ENCODE assay signal across 8 mouse cellular contexts in the genomic region with DNA sequence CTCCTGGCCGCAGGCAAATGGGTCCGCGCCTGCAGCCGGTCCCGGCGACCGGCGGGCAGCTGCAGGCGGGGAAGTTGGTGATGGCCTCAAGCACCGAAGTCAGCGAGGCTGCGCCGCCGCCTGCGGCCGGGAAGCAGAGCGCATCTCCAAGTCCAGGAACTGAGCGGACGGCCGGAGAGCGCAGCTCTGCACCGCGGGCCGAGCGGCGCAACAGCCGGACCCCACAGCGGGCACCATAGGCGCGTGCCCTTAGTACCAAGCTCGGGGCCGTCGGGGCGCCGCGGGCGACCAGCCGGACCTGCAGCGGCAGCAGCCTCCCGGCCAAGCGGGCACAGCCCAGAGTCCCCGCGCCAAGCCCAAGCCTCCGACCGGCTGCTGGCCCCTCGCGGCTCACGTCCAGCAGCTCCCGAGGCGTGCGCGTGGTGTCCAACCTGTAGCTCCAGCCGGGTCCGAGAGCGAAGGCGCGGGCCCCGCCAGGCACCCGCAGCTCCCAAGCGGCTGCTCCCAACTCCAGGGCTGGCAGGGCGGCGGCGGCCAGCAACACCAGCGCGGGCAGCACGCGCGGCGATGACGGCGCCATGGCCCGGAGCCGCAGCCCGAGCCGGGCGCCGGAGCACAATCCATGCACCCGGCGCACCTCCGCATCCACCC. TPM values are rescaled to one million over a fixed set of nuclear protein-coding genes. Genes with fewer than 3 reads are reported as not detected.
DNase-seq lines count a peak whose midpoint lies in the region; ATAC-seq lines count a peak whose summit lies in the region.

A gene (minus strand): TSS at position 587 of the 651 bp plus-strand sequence.

- peaks cover 47% of the 10 kb centered on the region for H3K4me1 ChIP-seq in heart, embryonic 13.5 days
- H3K4me1 ChIP-seq in hindbrain, embryonic 10.5 days (replicated peaks), result peaks cover 59% of the 10 kb centered on the region
- H3K4me1 ChIP-seq in limb, embryonic 15.5 days, result peaks cover 46% of the 10 kb centered on the region
- H3K4me1 ChIP-seq in neural tube, embryonic 14.5 days (ENCODE audit: control insufficient read depth, insufficient read depth, low read length), result peaks cover 10% of the 10 kb centered on the region; the same call in 1 of the 2 replicates

- H3K27ac ChIP-seq in heart, embryonic 13.5 days (replicated peaks), result peak within 1 kb of the TSS; percentile 58
- H3K27ac ChIP-seq in hindbrain, embryonic 10.5 days, result peak within 1 kb of the TSS; percentile 92
- peak within 1 kb of the TSS; percentile 79 for H3K27ac ChIP-seq in limb, embryonic 15.5 days
- H3K27ac ChIP-seq in neural tube, embryonic 14.5 days (ENCODE audit: low read depth, low read length), result peak within 1 kb of the TSS; percentile 28; the same call in 1 of the 2 replicates

- no peak for DNase-seq in heart, postnatal 36 days
- DNase-seq in hindbrain, embryonic 10.5 days (ENCODE audit: low spot score), result peak; percentile 72
- DNase-seq in right cerebral cortex, adult 2 months (ENCODE audit: low spot score in 2 of 2), result no peak
- DNase-seq in gastrocnemius, postnatal 36 days, result no peak

- WGBS in heart, embryonic 13.5 days, result under 1% methylated on average over 77 of the region's 80 CpGs
- WGBS in hindbrain, embryonic 10.5 days, result under 1% methylated on average over 80 of the region's 80 CpGs
- WGBS in limb, embryonic 15.5 days, result under 1% methylated on average over 76 of the region's 80 CpGs
- under 1% methylated on average over 65 of the region's 80 CpGs for WGBS in neural tube, embryonic 14.5 days

- 0 out of 2 replicates have a peak, but pooled peaks have one; percentile 21 for ATAC-seq in heart, embryonic 13.5 days (ENCODE audit: extremely low read depth, insufficient number of reproducible peaks, low FRiP score, low TSS enrichment)
- ATAC-seq in common myeloid progenitor, adult 5-6 weeks (replicated peaks; ENCODE audit: low read depth, poor library complexity, severe bottlenecking), result peak; percentile 6; the same call in 1 of the 2 replicates
- no peak for ATAC-seq in limb, embryonic 15.5 days (ENCODE audit: insufficient number of reproducible peaks, low FRiP score, low TSS enrichment, low read depth)
- ATAC-seq in neural tube, embryonic 14.5 days (ENCODE audit: low read depth), result peak; percentile 32; the same call in 1 of the 2 replicates

- peak within 1 kb of the TSS; percentile 90 for H3K4me2 ChIP-seq in heart, embryonic 13.5 days
- peak within 1 kb of the TSS; percentile 95 for H3K4me2 ChIP-seq in limb, embryonic 15.5 days
- peak within 1 kb of the TSS; percentile 83 for H3K4me2 ChIP-seq in neural tube, embryonic 14.5 days (ENCODE audit: low read depth, low read length)

- peaks cover 50% of the 10 kb centered on the region for H3K27me3 ChIP-seq in heart, embryonic 13.5 days (replicated peaks)
- peaks cover 64% of the 10 kb centered on the region for H3K27me3 ChIP-seq in hindbrain, embryonic 10.5 days (ENCODE audit: insufficient read depth, poor library complexity, severe bottlenecking)
- H3K27me3 ChIP-seq in limb, embryonic 15.5 days, result peaks cover 27% of the 10 kb centered on the region
- peaks cover 16% of the 10 kb centered on the region for H3K27me3 ChIP-seq in neural tube, embryonic 14.5 days (ENCODE audit: control insufficient read depth, insufficient read depth, low read length)

- peak within 1 kb of the TSS; percentile 68 for H3K4me3 ChIP-seq in heart, embryonic 13.5 days
- H3K4me3 ChIP-seq in hindbrain, embryonic 10.5 days, result peak within 1 kb of the TSS; percentile 74
- peak within 1 kb of the TSS; percentile 56 for H3K4me3 ChIP-seq in limb, embryonic 15.5 days
- peak within 1 kb of the TSS; percentile 44 for H3K4me3 ChIP-seq in neural tube, embryonic 14.5 days (ENCODE audit: low read depth, low read length)

- H3K36me3 ChIP-seq in heart, embryonic 13.5 days, result peaks cover 22% of the 10 kb centered on the region
- peaks cover 42% of the 10 kb centered on the region for H3K36me3 ChIP-seq in hindbrain, embryonic 10.5 days
- peaks cover 5% of the 10 kb centered on the region for H3K36me3 ChIP-seq in limb, embryonic 15.5 days
- H3K36me3 ChIP-seq in neural tube, embryonic 14.5 days (ENCODE audit: control insufficient read depth, insufficient read depth, low read length), result no peaks in the 10 kb centered on the region

- intact Hi-C loops in heart, postnatal 36 days (cut with DNase I), result no loop called here
- intact Hi-C loops in gastrocnemius, postnatal 36 days (cut with DNase I), result no loop called here

- peak within 1 kb of the TSS; percentile 82 for H3K9ac ChIP-seq in heart, embryonic 13.5 days
- H3K9ac ChIP-seq in limb, embryonic 15.5 days, result peak within 1 kb of the TSS; percentile 37
- peak within 1 kb of the TSS; percentile 42; the same call in 1 of the 2 replicates for H3K9ac ChIP-seq in neural tube, embryonic 14.5 days (replicated peaks; ENCODE audit: low read depth, low read length)

- H3K9me3 ChIP-seq in heart, embryonic 13.5 days, result 0 out of 2 replicates have a peak, but pooled peaks cover 3% of the 10 kb centered on the region
- peaks cover 29% of the 10 kb centered on the region for H3K9me3 ChIP-seq in hindbrain, embryonic 10.5 days
- no peaks in the 10 kb centered on the region for H3K9me3 ChIP-seq in limb, embryonic 15.5 days
- H3K9me3 ChIP-seq in neural tube, embryonic 14.5 days (ENCODE audit: control insufficient read depth, low read length), result no peaks in the 10 kb centered on the region

RNA-seq across cellular contexts. Expression of the gene that starts here (rescaled TPM):
- polyA plus RNA-seq in heart, embryonic 13.5 days (2015; fragmentation: Nextera tagmentation; extraction: Ambion mirVana), result 1.3 and 1.4 TPM in 2 replicates
- total RNA-seq in heart, postnatal 36 days (2021), result 1 to 10 TPM; 6.4 to 7.2 TPM
- 3.3 and 3.6 TPM in 2 replicates for total RNA-seq in common myeloid progenitor, adult 5-6 weeks (2017)
- polyA plus RNA-seq in hindbrain, embryonic 10.5 days (2016; fragmentation: Nextera tagmentation; extraction: Ambion mirVana), result 3.4 and 3.6 TPM in 2 replicates
- 2.7 and 3.6 TPM in 2 replicates for polyA plus RNA-seq in limb, embryonic 15.5 days (2015; fragmentation: Nextera tagmentation; extraction: Ambion mirVana)
- polyA plus RNA-seq in neural tube, embryonic 14.5 days (2014; fragmentation: Nextera tagmentation; extraction: Ambion mirVana), result 2.4 and 2.6 TPM in 2 replicates
- under 1 TPM; 0.10 to 0.37 TPM for total RNA-seq in gastrocnemius, postnatal 36 days (2021)

Comparison
In these comparisons a context has a peak if more than half of its experiments do, and no peak if none do; other contexts are left out.
1. H3K27ac ChIP-seq: peak in every context shown above with its lines; median percentile 92 in hindbrain, embryonic 10.5 days; 79 in limb, embryonic 15.5 days; 58 in heart, embryonic 13.5 days; 28 in neural tube, embryonic 14.5 days.